Mouse (Mus musculus): ENCODE measurements around the gene Olfr270. TPM values are rescaled to one million over a fixed set of nuclear protein-coding genes. Genes with fewer than 3 reads are reported as not detected.

Olfr270 gene
- total RNA-seq, 2 experiments from 2014 or later, result not detected

Other genes with a start within 250 kb of the Olfr270 start
- gene Olfr275, start 149.9 kb upstream of the Olfr270 start, total RNA-seq (2021), result not detected
- not detected for gene Olfr273, start 105.3 kb upstream of the Olfr270 start, total RNA-seq (2021)
- gene Olfr272, start 45.4 kb upstream of the Olfr270 start, total RNA-seq (2021), result not detected
- gene Nipsnap3a, start 24.7 kb downstream of the Olfr270 start, total RNA-seq (2021), result not detected
- gene Nipsnap3b, start 47.3 kb downstream of the Olfr270 start, total RNA-seq (2021), result 10 to 100 TPM; 15.0 to 19.5 TPM
- gene Abca1, start 195.3 kb downstream of the Olfr270 start, total RNA-seq (2021), result 10 to 100 TPM; 30.1 to 33.6 TPM